Mouse (Mus musculus) myocyte (in vitro differentiated cells): ENCODE results near the gene Myh14. TPM values are rescaled to one million over a fixed set of nuclear protein-coding genes. Genes with fewer than 3 reads are reported as not detected.

Experiments used
- H3K27me3 ChIP-seq: one replicate; pipeline ENCODE4 v1.6.1; 2011; ENCODE audit not compliant: control insufficient read depth, insufficient read depth, insufficient read length
- H3K36me3 ChIP-seq: one replicate; pipeline ENCODE4 v1.6.1; 2011; ENCODE audit not compliant: control insufficient read depth, insufficient read depth
- H3K4me2 ChIP-seq: one replicate; pipeline ENCODE4 v1.6.1; 2011; ENCODE audit warnings: low read depth, control low read depth
- H3K4me3 ChIP-seq: one replicate; pipeline ENCODE4 v1.5.1; 2011; ENCODE audit warnings: mild to moderate bottlenecking, control low read depth, moderate library complexity
- H3K79me2 ChIP-seq: one replicate; pipeline ENCODE4 v1.6.1; 2011; ENCODE audit not compliant: control insufficient read depth, insufficient read depth
- H3ac ChIP-seq: one replicate; pipeline ENCODE4 v1.6.1; 2011; ENCODE audit not compliant: control insufficient read depth, insufficient read length
- CEBPB ChIP-seq: IDR thresholded peaks from 2 replicates; pipeline ENCODE4 v1.6.1; 2011; ENCODE audit warnings: mild to moderate bottlenecking, moderate library complexity; ENCODE audit not compliant: poor library complexity, insufficient read depth, severe bottlenecking
- E2F4 ChIP-seq: IDR thresholded peaks from one replicate; pipeline ENCODE4 v1.6.1; 2011; ENCODE audit warnings: mild to moderate bottlenecking, control low read depth, moderate library complexity; ENCODE audit not compliant: insufficient read depth
- MAX ChIP-seq: IDR thresholded peaks from one replicate; pipeline ENCODE4 v1.6.1; 2011; ENCODE audit warnings: low read depth, mild to moderate bottlenecking, control low read depth
- MYOD1 ChIP-seq, 3 experiments: IDR thresholded peaks; one replicate each; pipeline ENCODE4 v1.6.1; 2011; ENCODE audit warnings: control low read depth in 2 of 3, low read depth in 2 of 3, mild to moderate bottlenecking in 2 of 3, moderate library complexity in 1 of 3; ENCODE audit not compliant: insufficient read length in 2 of 3, control insufficient read depth in 1 of 3
- MYOG ChIP-seq, 3 experiments: IDR thresholded peaks; one replicate each; pipeline ENCODE4 v1.6.1; 2011; ENCODE audit warnings: control low read depth in 2 of 3, low read depth in 2 of 3, mild to moderate bottlenecking in 2 of 3; ENCODE audit not compliant: insufficient read length in 2 of 3, control insufficient read depth in 1 of 3, insufficient read depth in 1 of 3
- POLR2A ChIP-seq: IDR thresholded peaks from one replicate; pipeline ENCODE4 v1.6.1; 2011; ENCODE audit warnings: low read depth, mild to moderate bottlenecking, control low read depth, moderate library complexity; ENCODE audit not compliant: insufficient read length
- POLR2AphosphoS2 ChIP-seq: IDR thresholded peaks from one replicate; pipeline ENCODE4 v1.6.1; 2011; ENCODE audit warnings: low read depth, control low read depth; ENCODE audit not compliant: insufficient read length
- REST ChIP-seq: IDR thresholded peaks from one replicate; pipeline ENCODE4 v1.6.1; 2011; ENCODE audit warnings: mild to moderate bottlenecking, control low read depth, moderate library complexity; ENCODE audit not compliant: insufficient read depth, insufficient read length
- SRF ChIP-seq: IDR thresholded peaks from one replicate; pipeline ENCODE4 v1.6.1; 2011; ENCODE audit warnings: low read depth; ENCODE audit not compliant: control insufficient read depth, insufficient read length
- TCF12 ChIP-seq: IDR thresholded peaks from one replicate; pipeline ENCODE4 v1.6.1; 2011; ENCODE audit warnings: mild to moderate bottlenecking, control low read depth; ENCODE audit not compliant: poor library complexity, insufficient read depth, severe bottlenecking
- TCF3 ChIP-seq: IDR thresholded peaks from one replicate; pipeline ENCODE4 v1.6.1; 2011; ENCODE audit warnings: low read depth, control low read depth; ENCODE audit not compliant: insufficient read length
- USF1 ChIP-seq: IDR thresholded peaks from one replicate; pipeline ENCODE4 v1.6.1; 2011; ENCODE audit warnings: low read depth, mild to moderate bottlenecking, control low read depth, moderate library complexity
- polyA plus RNA-seq: library from polyadenylated mRNA; unstranded; fragments of >200 nt; fragmentation: generic; extraction: Trizol; gene quantifications from one replicate; pipeline ENCODE4 v1.2.1, GENCODE M21; 2012; ENCODE audit warnings: missing spikeins

Myh14 gene
- polyA plus RNA-seq, 1 experiment: 0.17 TPM

DNA sequence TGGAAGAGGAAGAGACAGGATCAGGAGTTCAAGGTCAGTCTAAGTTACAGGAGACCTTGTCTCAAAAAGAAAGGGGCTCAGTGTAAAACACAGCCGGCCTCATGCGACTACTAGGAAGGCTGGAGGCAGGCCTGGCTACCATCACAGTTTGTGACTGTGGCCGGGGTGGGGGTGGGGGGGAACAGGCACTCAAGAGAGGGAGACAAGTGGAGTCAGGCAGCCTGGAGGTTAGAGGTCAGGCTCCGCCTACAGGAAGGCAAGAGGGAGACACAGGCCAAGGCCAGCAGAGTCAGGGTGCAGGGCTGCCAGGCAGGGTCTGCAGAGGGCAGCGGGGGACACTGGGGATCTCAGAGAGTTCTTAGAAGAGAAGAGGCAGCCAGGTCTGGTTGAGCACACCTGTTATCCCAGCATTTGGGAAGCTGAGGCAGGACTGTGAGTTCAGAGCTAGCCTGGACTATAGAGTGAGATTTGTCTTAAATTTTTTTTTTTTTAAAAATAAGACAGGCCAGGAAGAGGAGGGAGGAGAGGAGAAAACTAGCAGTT is 73.6 kb downstream of the Myh14 start:
- Histone ChIP-seq H3ac (no peak overlapping the region), H3K4me3 (no peak overlapping the region), H3K4me2 (no peak overlapping the region), H3K27me3 (peaks cover 66% of the 10 kb centered on the region), H3K79me2 (no peaks in the 10 kb centered on the region), H3K36me3 (no peaks in the 10 kb centered on the region)
- TF ChIP-seq POLR2AphosphoS2 (no peak), SRF (no peak), MYOG (IDR thresholded peaks at IDR 0.05; ENCODE audit: control insufficient read depth in 1 of 3, insufficient read depth in 1 of 3, insufficient read length in 2 of 3, low read depth in 2 of 3) (no peak), MAX (no peak), MYOD1 (IDR thresholded peaks at IDR 0.05; ENCODE audit: control insufficient read depth in 1 of 3, insufficient read length in 2 of 3, low read depth in 2 of 3) (no peak), CEBPB (no peak), TCF12 (no peak), REST (no peak), POLR2A (no peak), USF1 (no peak), E2F4 (no peak), TCF3 (no peak)

DNA sequence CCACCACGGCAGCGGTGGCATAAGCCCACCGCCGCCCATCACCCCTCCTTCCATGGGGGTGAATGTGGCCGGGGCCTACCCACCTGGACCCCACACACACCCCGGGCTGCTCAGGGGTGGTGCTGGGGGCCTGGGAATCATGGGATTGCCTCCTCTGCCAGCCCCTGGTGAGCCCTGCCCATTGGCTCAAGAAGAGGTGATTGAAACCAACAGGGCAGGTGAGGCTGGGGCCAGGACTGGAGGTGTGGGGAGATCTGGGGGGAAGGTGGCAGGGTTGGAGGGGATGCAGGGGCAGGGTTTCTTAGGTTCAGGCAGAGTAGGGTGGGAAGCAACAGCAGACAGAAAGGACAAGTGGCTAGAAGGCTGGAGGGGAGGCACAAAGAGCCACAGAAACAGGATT is 74.6 kb downstream of the Myh14 start:
- no peak overlapping the region for H3ac ChIP-seq
- no peak for TF ChIP-seq TCF3
- TF ChIP-seq USF1: no peak
- TF ChIP-seq MYOG (IDR thresholded peaks at IDR 0.05; ENCODE audit: control insufficient read depth in 1 of 3, insufficient read depth in 1 of 3, insufficient read length in 2 of 3, low read depth in 2 of 3): no peak
- no peak for TF ChIP-seq POLR2AphosphoS2
- TF ChIP-seq POLR2A: no peak
- no peak for TF ChIP-seq CEBPB
- no peak for TF ChIP-seq E2F4
- no peak for TF ChIP-seq SRF
- TF ChIP-seq REST: no peak
- no peak for TF ChIP-seq MAX
- no peak for TF ChIP-seq MYOD1 (IDR thresholded peaks at IDR 0.05; ENCODE audit: control insufficient read depth in 1 of 3, insufficient read length in 2 of 3, low read depth in 2 of 3)
- TF ChIP-seq TCF12: no peak
- no peak overlapping the region for H3K4me2 ChIP-seq
- peaks cover 66% of the 10 kb centered on the region for H3K27me3 ChIP-seq
- H3K79me2 ChIP-seq: no peaks in the 10 kb centered on the region
- no peaks in the 10 kb centered on the region for H3K36me3 ChIP-seq
- H3K4me3 ChIP-seq: no peak overlapping the region

DNA sequence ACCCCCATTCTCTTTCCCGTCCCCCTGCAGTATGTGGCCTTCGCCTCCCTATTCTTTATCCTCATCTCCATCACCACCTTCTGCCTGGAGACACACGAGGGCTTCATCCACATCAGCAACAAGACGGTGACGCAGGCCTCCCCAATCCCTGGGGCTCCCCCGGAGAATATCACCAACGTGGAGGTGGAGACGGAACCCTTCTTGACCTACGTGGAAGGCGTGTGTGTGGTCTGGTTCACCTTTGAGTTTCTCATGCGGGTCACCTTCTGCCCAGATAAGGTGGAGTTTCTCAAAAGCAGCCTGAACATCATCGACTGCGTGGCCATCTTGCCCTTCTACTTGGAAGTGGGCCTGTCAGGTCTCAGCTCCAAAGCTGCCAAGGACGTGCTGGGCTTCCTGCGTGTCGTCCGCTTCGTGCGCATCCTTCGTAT is 75.5 kb downstream of the Myh14 start:
- Histone ChIP-seq H3ac (no peak overlapping the region), H3K79me2 (no peaks in the 10 kb centered on the region), H3K4me2 (no peak overlapping the region), H3K36me3 (no peaks in the 10 kb centered on the region), H3K4me3 (no peak overlapping the region), H3K27me3 (peaks cover 69% of the 10 kb centered on the region)
- TF ChIP-seq REST: no peak
- TF ChIP-seq MAX: no peak
- no peak for TF ChIP-seq TCF12
- no peak for TF ChIP-seq CEBPB
- TF ChIP-seq TCF3: no peak
- no peak for TF ChIP-seq E2F4
- TF ChIP-seq POLR2AphosphoS2: no peak
- TF ChIP-seq SRF: no peak
- TF ChIP-seq USF1: no peak
- TF ChIP-seq MYOG (IDR thresholded peaks at IDR 0.05; ENCODE audit: control insufficient read depth in 1 of 3, insufficient read depth in 1 of 3, insufficient read length in 2 of 3, low read depth in 2 of 3): no peak
- TF ChIP-seq MYOD1 (IDR thresholded peaks at IDR 0.05; ENCODE audit: control insufficient read depth in 1 of 3, insufficient read length in 2 of 3, low read depth in 2 of 3): no peak
- no peak for TF ChIP-seq POLR2A

DNA sequence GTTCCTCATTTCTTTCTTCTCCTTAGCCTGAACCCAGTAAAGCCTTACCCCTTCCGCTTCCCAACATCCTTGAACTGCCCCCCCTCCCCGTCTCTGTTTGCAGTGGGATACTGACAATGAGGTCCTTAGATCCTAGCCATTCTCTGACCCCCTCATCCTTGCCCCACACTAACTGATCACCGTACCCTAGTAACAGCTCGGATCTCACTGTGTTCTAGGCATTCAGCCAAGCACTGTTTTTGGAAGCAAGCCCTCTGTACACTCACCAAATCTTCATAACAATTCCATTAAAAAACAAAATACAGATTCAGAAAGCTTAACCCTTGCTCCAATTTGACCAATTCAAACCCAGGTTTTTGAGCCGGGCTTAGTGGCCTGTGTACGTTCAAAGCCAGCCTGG is 76.4 kb downstream of the Myh14 start:
- Histone ChIP-seq H3K79me2 (no peaks in the 10 kb centered on the region), H3K4me2 (no peak overlapping the region), H3K4me3 (no peak overlapping the region), H3K27me3 (peaks cover 63% of the 10 kb centered on the region), H3K36me3 (no peaks in the 10 kb centered on the region), H3ac (no peak overlapping the region)
- TF ChIP-seq TCF12: no peak
- TF ChIP-seq SRF: no peak
- TF ChIP-seq REST: no peak
- no peak for TF ChIP-seq POLR2AphosphoS2
- TF ChIP-seq MYOG (IDR thresholded peaks at IDR 0.05; ENCODE audit: control insufficient read depth in 1 of 3, insufficient read depth in 1 of 3, insufficient read length in 2 of 3, low read depth in 2 of 3): no peak
- no peak for TF ChIP-seq E2F4
- no peak for TF ChIP-seq CEBPB
- no peak for TF ChIP-seq TCF3

DNA sequence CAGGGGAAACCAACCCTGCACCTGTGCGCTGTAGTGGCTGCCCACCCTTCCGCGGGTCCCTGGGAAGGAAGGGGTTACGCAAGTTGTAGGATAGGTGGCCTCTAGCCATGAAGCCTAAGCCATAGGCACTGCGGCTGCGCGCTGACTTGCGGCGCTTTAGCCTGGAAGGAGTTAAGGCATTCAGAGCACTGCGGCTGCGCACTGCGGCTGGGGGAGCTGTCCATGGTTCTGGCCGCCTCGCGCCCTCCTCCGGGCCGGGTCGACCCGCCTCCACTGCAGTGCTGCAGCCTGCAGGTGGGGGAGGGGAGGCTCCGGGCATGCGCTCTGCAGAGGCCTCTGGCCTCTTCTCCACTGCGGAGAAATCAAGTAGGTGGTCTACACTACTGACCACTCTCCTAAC is 76.9 kb downstream of the Myh14 start:
- H3K4me2 ChIP-seq: no peak overlapping the region
- H3K4me3 ChIP-seq: no peak overlapping the region
- no peaks in the 10 kb centered on the region for H3K36me3 ChIP-seq
- no peaks in the 10 kb centered on the region for H3K79me2 ChIP-seq
- no peak overlapping the region for H3ac ChIP-seq
- peaks cover 63% of the 10 kb centered on the region for H3K27me3 ChIP-seq
- TF ChIP-seq POLR2A (no peak), REST (peak; percentile 92)
